Mouse (Mus musculus): ENCODE measurements around the gene Nfia.

Gene Nfia

DNA sequence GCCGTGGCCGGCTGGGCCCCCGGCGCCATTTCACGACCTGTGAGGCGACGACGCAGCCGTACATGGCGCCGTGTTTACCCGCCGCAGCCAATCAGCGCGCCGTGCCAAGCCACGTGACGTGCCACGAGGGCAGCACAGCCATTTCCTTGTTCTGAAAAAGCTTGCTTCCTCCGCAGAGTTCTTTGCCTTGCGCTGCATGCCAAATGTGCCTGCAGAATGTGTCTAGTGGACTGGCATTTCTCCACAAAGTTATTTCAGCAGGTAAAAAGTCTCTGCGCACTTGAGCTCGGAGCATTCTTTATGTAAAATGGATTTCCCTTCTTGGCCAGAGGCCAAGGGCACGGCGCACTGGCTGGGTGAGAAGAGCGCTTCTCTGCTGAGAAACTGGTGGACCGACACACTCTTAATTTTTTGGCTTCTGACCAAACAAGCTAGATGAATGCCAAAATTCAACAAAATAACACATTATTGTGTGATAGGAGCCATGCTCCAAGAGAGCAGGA is 96.5 kb downstream of the Nfia start:
- peak; percentile 97 for DNase-seq (ENCODE audit: low spot score)

DNA sequence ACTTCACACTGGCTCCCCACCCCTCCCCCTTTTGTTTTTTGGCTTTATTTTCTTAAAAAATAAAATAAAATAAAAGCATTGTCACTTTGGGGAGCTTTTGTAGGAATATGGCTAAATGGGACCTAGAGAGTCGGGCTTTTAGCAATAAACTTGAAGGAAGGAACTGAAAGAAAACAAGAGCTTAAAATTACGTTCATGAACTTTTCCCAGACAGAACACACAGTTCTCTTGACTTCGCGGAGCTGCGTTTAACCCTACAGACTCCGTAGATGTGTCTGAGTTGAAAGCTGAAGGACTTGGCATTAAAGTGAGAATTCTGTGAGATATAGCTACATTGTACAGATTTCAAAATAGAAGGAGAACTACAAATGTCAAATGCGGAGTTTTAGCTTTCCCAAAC is 96.9 kb downstream of the Nfia start:
- no peak for DNase-seq (ENCODE audit: low spot score)

DNA sequence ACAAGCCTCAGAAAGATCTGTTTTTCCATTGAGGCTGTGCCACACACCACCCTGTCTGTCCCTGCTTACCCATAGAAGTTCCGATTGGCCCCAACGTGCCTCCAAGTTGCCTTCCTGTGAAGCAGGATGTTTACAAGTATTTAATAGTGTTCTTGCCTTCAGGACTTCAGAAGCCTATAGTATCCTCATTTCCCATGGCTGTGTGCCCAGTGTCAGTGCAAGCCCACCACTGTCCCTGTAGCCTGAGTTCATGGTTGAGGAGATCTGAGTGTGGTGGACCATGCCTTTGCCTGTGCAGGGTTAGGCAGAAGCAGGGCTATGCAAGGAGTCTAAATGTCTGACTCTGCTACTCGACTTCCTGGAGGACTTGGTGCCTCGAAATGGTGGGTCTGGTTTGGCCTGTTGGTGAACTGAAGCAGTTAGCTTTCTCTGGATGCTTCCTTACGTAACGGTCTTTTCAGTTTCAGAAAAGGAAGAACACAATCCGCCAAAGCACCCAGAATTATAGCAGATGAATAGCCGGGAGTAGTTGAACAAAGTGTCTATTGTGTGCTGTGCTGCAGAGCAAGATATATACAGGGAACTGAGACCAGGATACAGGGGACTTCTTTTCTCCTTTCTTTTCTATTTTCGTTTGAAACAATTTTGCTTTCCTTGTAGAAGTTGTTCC is 99.4 kb downstream of the Nfia start:
- DNase-seq (ENCODE audit: low spot score) = no peak

DNA sequence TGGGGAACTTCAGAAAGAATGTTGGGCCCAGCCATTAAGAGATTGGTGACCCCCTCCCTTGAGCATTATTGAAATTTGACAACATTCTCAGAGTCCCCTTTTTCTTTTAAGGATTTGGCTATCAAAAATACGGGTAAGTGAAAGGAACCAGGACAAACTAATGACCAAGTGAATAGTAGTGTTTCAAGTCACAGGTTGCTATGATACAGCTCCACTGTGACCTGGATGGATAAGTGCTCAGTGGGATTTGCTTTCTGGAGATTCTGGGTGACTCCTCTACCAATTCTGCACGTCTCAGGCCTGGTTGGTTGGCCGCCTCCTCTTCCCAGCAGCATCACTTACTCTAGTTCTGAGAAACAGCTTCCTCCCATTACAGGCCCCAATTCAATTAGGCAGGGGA is 102.4 kb downstream of the Nfia start:
- no peak for DNase-seq (ENCODE audit: low spot score)

DNA sequence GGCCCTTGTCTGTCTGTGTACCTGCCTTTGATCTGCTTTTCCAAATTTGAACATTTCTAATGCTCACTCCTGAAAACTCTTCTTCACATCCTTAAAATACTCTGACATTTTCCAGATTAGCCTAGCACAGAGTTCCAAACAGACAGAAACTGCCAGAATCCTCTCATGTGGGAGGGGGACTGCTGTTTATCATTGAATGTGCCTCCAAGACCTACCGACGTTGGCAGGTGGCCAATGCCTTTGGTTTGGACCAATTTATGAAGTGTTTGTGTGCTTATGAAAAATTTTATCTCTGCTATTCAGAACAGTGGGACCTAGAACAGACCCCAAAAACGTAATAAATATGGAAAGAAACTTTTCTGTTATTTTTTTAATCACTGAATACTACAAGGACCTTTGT is 103.4 kb downstream of the Nfia start:
- peak; percentile 59 for DNase-seq (ENCODE audit: low spot score)

DNA sequence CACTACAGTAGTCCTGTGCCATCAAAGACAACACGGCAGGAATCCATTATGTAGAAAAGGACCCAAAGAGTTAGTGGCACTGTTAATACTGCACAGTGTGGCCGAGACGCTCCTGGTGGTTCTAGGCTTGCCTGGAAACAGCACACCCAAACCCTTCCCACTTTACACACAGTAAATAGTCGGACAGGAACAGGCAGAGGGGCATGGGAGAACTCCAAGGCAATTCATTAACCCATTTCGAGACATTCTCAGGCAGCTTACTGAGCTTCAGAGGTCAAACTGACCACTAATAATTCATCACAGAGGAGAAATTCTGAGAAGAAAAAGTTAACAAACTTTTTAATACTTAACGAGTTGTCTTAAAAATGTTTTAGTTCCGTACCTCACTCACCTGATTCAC is 107.2 kb downstream of the Nfia start:
- DNase-seq (ENCODE audit: low spot score) = no peak

DNA sequence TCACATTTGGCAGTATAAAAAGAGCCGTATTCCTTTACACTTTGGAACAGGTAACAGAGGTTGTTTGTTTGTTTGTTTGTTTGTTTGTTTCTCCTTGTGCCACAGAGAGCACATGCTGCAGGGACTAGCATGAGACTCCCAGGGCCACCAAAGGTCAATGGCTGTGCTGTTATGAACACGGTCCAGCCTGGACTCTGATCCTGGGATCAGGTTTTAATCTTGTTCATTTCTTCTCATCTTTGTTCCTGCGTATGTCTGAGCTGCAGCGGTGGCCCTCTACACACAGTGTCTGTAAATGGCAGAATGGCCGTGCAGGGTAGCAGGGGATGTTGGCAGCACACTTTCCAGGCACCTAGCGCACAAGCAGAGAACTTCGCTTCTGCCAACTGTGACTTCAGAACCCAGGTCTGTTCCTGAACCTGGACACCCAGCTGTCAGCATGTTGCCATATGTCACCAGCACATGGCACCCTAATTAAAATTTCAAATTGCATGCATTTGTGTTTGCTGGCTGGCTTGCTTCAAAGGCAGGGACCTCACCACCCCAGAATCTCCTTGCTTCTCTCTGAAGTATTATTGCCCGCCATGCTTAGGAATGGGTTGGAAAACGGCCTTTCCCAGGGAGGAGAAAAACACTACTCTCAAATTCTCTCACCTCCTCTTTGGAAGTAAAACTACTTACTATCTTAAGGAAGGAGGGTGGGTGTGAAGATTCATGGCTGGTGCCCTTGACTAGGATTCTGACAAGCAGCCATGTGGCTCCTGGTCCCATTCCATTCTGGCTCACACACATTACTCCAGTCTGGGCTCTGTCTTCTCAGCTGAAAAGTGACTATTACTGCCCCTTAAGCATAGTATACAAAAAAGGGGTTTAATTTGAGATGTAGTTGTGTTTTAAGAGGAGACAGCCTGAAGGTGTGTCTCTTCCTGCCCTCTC is 107.9 kb downstream of the Nfia start:
- DNase-seq (ENCODE audit: low spot score) = no peak

DNA sequence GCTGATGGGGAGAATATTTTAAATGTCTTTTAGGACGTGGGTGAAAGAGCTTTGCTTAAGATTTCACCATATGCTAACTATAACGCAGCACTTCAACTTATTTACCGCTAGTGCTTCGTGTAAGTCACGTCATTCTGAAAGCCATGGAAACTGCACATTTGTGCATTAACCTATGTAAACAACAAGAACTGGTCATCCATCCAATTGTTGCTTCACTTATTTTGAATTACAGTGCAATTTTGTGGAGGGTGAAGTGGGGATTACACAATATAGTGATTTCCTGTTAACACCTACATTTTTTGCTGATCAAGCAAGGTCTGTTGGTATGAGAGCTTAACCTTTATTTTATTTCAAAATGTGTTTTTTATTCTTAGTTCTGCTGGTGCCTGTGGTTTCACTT is 113.0 kb downstream of the Nfia start:
- DNase-seq (ENCODE audit: low spot score) = no peak

DNA sequence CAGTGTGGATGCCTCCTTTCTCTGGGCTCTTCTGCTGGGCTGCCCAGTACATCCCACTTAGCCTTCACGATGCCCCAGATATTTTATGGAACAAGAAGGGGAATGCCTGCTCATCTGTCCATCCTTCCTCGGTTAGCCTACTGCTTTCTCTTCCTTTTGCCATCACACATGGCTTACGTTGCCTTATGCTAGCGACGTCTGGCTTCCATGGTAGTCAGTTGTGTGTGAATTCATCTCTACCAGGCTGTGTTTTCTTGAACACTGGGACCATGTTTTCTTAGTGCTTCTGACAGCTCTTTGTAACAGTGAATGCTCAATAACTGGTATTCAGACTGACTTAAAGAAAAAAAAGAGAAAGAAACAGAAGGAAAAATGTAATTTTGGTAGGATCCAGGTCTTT is 113.7 kb downstream of the Nfia start:
- no peak for DNase-seq (ENCODE audit: low spot score)

DNA sequence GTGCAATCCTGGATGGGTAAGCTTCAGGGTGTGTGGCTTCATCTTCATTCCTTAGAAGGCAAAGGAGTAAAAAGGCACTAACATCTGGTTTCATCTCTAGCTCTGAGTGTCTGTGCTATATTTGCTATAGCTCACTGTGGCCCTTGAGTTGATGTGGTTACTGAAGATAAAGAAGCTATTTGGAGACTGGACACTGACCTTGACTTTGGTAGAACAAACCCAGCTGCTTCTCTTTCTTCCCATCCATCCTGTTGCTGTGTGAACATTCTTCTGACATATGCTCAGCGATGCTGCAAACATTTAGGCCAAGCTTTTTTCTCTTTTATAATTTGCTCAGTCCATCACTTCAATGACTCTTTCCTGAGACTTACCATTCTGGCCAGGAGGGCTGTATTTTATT is 114.7 kb downstream of the Nfia start:
- DNase-seq (ENCODE audit: low spot score) = no peak

DNA sequence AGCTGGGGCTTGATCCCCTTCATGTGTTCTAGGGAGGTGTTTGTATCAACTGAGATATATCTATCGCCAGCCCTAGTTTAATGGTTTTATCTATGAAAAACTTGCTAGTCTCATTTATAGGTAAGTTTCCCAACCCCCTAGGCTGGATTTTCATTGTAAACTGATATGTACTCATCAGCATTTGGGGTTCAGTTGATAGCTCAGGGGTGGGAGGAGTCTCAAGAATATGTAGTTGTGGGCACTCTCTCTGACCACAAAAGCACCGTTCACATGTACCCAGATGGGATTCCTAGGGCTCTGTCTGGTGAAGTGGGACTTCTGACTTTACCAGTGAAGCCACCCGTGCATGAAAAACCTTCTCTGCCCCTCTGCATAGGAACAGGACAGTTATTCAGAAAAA is 118.5 kb downstream of the Nfia start:
- DNase-seq (ENCODE audit: low spot score) = no peak

DNA sequence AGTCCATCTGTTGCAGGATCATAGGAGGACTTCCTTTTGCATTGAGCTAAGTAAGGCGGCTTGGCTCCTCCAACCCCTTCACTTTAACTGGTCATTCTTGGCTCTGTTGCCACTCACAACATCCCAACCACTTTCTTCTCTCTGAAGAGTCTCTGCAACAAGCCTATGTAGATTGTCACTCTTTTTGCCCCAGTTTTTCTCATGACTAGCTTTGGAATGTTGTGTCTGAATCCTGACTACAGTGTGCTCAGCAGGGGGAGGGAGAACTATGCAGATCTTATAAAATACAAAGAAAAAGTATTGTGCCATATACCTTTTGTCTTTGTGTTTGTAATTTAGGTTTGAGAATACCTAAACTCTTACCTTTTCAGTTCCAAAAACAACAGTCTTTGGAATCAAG is 119.1 kb downstream of the Nfia start:
- DNase-seq (ENCODE audit: low spot score) = no peak

DNA sequence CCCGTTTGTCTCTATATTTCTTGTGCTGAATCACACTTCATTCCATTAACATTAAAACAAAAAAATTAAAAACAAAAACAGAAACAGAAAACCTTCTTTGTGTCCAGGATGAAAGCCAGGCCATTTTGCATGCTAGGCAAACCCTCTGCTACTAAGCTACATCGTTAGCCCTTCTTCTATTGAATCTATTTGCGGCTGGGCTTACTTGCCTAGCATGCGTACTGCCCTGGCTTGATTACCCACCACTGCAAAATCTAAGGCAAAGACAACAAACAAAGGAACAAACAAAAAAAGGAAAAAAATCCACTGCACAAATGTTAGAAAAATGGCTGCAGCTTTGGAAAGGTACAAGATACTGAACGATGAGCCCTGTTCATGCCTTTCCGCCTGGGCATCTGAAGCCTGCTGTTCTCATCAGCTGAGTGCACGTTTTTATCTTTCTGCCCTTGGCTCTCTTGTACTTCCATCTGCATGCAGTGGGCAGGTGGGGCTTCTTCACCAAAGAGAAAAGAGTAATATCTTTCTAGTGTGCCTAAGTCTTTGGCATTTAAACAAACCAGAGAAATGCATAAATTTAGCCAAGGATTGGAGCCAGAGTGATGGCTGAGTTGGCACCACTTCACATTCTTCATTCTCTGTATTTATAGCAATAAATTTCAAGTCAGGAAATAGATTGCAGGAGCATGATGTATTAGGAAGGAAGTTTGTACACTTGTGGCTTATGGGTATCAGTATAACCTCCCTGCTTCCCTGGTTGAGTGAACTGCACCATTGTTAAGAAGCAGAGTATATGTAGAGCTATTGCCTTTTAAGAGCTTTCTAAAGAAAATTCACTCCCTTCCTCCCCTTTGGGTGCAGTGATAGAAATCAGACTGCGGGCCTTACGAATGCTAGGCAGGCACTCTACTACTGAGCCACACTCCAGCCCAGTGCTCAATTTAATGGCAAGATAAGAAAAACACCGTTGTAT is 121.7 kb downstream of the Nfia start:
- no peak for DNase-seq (ENCODE audit: low spot score)

DNA sequence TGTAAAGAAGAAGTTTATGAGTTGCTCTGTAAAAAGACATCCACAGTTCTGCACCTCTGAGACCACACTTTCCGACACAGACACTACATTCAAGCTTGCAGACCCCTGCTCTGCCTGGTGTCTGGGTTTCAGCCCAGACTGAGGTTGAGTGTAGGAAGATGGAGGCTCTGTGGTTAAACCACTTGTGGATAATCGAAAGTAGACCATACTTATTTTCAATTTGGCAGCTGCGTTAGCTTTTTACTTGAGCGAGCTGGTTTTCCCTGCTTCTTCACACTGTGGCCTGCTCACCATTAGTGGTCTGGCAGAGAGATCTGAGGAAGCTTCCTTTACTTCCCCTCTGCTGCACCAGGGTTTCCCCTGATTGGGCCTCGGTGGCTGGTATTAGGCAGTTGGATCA is 123.4 kb downstream of the Nfia start:
- DNase-seq (ENCODE audit: low spot score) = no peak

DNA sequence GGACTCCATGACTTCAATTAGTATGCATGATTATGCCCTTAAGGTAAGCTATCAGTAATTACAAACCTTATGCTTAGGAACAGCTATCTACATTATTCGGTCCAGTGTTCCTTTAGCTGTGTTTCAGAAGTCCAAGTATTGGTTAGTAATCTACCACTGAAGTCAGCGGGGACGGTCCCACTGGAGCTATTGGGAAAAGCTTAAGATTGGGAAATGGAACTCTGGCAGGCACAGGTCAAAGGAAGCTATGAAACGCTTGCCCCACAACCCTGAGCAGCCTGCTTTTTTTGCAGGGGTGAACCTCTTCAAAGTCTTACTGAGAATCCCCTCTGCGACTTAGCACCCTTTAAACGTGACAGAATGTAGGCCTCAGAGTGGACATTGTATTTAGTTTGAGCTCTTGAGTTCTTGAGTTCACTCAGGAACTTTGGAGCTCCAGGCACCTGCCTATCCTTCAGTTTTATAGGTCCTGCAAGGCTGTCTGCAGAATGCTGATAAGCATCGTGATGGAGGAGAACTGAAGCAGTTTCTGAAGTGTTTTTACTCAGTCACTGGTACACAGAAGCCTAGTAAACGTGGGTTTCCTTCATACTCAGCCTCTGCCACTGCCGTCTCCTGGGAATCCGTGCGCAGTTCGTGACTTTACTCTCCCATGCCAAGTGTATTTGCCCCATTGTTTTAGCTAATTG is 127.9 kb downstream of the Nfia start:
- no peak for DNase-seq (ENCODE audit: low spot score)

DNA sequence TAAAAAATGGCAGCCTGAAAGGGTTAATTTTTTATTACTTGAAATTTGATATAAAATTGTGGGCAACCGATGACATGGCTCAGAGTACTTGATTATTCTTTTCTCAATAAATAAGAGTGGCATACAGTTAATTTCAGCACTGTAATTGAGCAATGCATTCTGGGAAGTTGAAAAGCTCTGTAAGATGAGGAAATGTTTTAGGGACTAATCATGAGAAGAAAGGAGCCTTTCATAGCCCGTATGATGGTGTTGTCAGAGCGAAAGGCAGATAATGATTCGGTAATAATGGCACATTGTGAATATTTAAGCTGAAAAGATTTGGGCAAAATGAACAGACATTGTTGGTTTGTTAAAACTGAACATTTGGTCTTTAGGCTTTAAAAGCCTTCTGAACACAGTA is 133.3 kb downstream of the Nfia start:
- DNase-seq (ENCODE audit: low spot score) = no peak

DNA sequence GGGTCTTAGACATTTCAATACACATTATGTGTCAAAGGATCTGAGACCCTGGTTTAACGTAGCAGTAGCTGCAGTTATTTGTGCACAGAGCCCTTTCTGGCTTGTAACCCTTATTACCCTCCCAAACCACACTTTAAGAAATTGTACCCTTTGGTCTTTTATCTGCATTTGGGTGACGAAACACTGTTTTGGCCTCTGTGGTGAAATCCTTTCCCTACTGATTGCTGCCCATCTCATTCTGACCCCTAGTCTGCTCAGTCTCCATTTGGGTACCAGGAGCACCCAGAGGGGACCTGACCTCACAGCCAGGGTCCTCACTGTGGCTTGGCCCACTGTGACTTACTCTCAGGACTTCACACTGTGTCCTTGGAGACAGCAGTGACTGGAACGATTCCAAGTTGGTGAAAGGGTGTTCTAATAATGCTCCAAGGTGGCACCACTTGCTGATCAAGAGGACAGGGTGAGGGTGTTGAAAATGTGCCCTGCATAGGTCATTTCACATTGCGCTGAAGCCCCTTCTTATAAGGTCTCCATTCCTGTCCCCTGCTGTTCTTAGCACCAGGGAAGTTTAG is 136.1 kb downstream of the Nfia start:
- DNase-seq (ENCODE audit: low spot score) = no peak

DNA sequence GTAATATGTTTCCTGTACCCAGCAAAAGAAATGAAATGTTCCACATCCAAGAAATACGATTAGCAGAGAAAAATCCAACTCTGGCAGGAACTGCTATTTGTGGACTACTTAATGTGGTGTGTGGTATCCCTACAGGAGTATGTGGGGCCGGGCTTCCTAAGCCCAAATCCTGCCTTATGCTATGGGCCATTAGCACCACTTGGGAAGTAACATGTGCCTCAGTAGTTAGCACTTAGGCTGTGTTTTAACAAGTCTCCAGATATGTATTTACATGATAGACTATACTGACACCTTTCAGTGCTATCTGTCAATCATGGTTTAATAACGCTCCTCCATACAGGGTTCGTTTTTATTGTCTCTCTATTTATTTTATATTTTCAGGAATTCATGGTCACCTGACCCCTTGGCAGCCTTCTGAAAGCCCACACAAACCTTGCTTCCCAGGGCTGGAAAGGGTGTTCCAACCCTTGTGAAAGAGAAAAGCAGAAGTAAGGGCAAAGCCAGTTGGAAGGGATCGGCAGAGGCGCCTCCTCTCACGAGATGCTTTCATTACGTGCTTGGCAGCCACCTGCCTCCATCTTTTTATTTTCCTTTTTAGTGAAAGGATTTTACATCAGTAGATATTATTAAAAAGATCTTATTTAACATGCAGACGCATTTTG is 137.7 kb downstream of the Nfia start:
- no peak for DNase-seq (ENCODE audit: low spot score)

DNA sequence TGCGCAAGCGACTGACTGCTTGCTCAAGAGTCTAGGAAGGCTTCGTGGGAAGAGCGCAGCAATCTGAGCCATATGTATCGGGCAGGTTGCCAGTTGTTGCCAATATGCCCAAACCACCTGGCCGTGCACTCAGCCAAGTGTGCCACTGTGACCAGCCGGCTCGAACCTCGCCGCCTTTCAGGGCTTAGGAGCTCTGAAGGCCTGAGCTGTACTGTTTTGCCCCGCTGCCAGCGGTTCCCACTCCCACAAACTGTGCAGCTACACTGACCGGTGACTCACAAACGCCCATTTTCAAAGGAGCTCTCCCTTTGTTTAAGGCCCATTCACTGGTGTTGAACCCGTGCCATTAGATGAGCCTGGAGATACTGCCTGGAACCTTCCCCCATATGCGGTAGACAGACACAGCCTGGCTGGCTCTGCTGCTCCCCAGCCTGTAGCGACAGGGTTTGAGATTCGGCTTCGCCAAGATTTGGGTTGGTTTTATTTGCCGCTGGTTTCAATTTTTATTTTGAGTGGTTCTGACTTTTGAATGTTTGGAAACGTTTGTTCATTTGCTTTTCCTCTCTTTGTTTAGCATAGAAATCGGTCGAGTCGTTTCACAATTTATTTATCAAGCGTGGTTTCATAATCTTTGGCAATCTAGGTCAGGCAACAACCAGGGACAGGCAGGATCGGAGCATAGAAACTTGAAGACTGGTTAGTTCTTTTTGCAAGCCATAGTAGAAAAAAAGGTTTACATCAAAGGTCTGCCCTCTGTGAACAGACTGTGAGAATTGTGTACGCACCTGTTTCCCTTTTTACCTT is 138.4 kb downstream of the Nfia start:
- DNase-seq (ENCODE audit: low spot score) = peak; percentile 38

DNA sequence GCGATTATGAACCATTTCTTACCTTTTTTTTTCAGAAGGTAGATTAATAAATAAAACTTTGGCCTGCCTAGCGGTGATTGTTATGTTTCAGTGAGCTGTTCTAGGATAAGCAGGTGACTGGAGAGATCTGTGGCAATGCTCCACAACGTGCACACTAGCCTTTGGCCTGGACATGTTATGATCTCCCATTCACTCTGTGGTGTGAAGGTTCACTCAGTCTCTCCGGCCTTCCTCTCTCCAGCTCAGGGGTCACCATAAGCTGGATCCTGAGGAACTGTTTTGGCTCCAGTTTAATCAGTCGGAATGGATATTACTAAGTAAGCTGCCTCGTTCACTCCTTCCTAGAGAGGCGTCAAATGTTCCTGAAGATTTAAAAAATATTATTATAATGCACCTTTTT is 139.2 kb downstream of the Nfia start:
- no peak for DNase-seq (ENCODE audit: low spot score)

All from ovary, postnatal 36 days (tissue).